Mouse (Mus musculus) monocyte, adult 2 months (primary cell): ENCODE measurements around the gene Gm49388.
"Not testable (repeated sequence)": the region's sequence is repeated elsewhere in the genome, so short reads cannot be mapped to it uniquely, and the experiment has no call there.

Source experiments
- DNase-seq, 2 experiments: peaks; one replicate each; pipeline ENCODE4 v3.0.0; 2022; ENCODE audit warnings: low spot score in 2 of 2, low read depth in 1 of 2

The Gm49388 gene

DNA sequence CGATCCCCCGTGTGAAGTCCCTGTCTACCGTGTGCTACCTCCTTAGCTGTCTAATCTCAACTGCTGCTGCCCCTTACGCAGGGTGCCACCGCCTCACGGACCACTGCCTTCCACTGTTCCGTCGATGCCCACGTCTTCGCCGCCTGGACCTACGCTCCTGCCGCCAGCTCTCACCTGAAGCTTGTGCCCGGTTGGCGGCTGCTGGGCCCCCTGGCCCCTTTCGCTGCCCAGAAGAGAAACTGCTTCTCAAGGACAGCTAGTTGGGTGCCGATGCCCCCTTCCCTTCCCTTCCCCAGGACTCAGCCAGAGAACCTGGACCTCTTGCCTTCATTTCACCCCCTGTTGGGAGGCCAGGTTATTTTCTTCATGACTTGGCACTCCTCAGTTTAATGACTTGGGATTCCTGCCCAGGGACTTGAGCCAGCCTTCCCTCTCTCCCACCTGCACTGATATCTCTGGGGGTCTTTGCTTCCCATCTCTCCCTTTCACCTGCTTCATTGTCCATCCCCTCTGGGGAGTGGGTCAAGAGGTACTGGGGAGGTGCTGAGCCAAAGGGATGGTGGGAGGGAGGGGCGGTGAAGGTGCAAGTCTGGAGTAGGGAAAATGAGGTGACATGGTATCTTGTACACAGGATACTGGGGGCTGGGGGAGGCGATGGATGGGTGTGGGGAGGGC lies 17.6 kb upstream of the Gm49388 start:
- DNase-seq = no peak

DNA sequence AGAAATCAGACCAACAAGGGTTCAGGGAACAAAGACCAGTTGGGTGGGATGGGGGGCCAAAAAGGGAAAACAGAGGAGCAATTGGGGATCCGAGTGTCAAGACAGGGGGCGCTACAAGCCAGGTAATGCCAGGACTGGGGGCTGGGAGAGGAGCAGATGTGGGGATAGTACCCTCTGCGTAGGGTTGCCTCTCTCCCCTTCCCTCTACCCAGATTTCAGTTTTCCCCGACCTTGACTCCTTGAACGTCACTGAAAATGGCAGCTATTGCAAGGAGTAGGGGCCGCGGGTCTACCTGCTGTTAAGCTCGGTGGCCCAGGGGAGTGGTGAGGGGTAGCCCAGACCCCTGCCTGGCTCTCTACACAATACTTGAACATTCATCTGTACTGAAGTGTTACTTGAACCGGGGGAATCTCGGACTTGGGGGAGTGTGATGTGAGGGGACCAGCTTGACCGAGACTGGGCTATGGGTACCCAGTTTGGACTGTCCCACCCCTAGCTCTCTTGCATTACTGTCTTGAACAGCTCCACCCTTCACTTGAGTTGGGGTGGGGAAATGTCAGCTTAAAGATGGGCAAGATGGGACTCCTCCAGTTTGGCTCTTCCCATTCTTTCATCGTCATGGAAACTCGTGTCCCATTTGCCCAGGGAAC lies 16.9 kb upstream of the Gm49388 start:
- no peak for DNase-seq

DNA sequence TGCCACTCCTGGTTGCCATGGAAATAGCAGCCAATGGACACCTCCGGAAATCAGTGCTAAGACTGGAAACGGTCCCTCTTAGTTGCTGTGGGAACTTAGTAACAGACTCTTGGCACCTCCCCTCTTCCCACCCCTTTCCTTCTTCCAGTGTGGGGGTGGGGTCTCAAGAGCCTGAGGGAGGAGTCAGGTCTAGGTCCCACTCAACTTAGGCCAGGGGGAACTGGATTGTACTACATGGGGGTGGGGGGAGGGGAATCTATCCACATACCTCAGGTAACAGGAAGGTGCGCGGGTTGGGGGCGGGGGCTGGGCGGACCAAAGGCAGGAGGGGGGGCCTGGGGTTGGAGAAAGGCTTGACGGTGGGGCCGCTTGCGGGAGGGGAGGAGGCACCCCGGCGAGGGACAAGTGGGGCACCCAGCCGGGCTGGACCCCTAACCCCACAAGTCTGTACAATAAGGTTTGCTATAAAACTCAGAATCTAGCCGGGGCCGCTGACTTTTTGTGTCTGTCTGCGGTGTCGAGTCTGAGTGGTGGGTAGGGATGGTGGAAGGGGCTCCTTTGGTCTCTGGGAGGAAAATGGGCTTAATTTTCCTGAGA lies 16.3 kb upstream of the Gm49388 start:
- peak; percentile 77 to 79 for DNase-seq

DNA sequence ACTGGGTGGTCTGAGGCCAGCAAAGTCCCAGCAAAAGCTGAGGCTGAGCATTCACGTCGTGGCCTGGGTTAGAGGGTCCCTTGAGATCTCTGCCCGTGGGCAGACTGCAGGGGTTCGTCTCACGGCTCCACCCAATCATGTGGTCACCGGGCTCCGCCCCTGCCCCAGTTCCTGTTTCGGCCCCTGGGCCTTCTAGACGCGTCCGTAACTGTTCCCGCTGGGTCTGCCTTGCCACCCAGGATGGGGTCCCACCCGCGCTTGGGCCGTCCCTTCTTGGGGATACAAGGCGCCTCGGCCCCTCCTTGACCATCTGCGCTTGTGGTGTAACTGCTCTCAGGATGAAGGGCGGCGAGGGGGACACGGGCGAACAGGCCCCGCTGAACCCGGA lies 15.8 kb upstream of the Gm49388 start, which contains the start of gene Orai3:
Gene Orai3, plus strand, starts transcription at position 165 of the 388 bp plus-strand sequence.
- DNase-seq = peak; percentile 70 to 85

DNA sequence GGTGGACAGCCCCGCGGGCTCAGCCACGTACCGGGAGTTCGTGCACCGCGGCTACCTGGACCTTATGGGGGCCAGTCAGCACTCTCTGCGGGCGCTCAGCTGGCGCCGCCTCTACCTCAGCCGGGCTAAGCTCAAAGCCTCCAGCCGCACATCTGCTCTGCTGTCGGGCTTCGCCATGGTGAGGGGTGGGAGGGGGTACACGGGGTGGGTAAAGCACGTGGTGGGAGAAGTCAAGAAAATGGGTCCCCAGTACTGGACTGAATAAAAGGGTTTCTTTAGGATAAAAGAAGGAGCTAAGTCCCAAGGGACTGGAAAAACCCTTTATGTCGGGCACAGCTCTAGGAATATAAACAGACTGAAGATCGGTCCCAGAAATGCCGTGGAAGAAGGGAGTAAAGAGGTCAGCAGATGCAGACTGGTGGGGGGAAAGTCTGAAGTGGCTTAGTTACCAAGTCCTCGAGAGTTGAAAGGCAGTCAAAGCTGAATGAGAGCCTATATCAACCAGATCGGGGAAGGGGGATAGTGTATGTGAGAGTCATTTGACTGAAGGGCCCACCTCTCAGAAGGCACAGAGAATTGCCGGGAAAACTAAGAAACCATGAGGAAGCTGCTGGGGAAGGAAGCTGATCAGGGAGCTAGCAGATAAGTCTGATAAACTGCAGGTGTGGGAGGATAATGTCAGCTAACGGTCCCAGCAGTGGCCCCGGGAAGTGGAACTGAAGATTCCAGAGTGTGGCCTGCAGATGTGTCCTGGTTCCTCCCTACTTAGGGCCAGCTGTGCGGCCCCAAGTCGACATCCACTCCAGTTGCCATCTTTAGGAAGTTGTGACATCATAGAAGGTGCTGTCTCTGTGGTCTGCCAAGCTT lies 15.1 kb upstream of the Gm49388 start:
- no peak for DNase-seq

DNA sequence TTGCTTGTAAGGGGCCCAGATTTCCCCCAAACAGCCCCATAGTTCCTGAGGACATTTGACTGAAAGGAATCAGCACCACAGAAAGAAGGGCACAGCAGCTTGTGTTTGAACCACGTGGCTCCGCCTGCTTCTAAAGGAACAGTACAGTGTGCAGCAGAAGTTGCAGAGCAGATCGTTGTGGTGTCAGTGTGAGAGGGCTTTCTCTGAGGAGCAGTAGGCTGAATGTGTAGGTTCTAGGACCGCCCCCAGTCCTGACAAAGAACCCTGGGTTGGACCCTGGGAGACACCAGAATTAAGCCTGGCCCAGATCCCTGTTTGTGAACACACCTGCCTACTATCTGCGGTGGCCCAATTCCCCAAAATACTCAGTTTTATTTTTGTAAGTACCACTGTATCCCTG lies 14.1 kb upstream of the Gm49388 start:
- DNase-seq = no peak

DNA sequence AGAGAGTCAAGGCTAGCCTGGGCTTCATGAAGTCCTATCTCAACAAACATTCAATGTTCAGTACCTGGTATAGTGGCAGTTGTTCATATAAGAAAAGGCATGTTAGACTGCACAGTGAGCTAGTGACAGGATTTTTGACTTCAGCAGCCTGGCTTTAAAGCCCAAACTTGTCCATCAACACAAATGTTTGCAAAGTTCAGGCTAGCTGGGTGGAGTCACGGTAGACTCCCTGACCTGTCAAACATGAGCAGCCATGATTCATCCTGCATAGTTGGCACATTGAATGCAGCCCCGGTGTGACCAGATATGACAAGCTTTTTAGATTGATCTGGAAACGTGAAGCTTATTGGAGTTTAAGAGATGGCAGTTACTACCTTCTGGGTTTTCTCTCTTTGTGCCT lies 13.3 kb upstream of the Gm49388 start:
- no peak for DNase-seq

DNA sequence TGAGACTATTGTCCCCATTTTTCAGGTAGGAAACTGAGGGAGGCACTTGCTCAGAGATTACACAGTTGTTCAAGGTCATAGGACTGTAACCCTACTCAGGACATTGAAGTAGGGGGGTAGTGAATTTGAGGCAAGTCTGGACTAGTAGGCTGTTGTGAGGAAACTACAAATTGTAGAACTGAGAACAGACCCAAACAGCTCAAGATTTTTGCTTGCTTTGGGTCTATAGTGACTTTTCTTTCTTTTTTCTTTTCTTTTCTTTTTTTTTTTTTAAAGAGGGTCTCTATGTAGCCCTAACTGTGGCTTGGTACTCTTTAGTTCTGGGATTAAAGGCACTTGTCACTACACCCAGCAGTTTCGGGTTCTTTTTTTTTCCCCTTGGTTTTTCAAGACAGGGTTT lies 12.9 kb upstream of the Gm49388 start:
- DNase-seq = no peak

DNA sequence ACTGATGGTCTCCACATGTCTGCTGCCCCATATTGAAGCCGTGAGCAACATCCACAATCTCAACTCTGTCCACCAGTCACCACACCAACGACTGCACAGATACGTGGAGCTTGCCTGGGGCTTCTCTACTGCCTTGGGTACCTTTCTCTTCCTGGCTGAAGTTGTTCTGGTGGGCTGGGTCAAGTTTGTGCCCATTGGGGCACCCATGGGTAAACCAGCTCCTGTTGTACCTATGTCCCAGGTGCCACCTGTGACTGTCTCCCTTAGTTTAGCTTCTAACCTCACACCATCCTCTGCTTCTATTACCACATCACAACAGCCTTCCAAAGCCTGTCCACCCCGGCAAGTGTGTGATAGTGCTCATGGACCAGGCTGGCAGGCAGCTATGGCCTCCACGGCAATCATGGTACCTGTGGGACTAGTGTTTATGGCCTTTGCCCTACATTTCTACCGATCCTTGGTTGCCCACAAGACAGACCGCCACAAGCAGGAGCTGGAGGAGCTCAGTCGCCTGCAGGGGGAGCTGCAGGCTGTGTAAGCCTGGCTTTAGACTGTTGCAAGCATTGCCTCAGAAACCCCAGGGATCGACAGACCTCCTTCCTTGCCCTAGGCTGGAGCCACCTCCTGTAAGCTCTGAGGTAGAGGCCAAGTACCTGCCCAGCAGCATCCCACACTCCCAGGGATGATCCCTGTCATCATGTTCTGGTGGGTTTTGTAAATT lies 11.6 kb upstream of the Gm49388 start:
- peak in 1 of 2 experiments; percentile 56 for DNase-seq

DNA sequence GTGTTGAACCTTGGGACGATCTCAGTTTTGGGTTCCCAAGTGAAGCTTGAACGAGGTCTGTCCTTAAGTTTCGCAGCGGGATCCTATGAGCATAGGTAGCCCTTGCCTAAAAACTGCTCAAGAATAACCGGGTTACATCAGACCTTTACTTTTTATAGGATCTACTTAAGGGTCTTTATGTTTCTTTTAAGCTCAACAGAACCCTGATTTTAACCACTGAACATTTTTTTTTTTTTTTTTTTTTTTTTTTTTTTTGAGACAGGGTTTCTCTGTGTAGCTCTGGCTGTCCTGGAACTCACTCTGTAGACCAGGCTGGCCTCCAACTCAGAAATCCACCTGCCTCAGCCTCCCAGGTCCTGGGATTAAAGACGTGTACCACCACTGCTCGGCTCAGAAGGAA lies 9.6 kb upstream of the Gm49388 start:
- not testable (repeated sequence) for DNase-seq

DNA sequence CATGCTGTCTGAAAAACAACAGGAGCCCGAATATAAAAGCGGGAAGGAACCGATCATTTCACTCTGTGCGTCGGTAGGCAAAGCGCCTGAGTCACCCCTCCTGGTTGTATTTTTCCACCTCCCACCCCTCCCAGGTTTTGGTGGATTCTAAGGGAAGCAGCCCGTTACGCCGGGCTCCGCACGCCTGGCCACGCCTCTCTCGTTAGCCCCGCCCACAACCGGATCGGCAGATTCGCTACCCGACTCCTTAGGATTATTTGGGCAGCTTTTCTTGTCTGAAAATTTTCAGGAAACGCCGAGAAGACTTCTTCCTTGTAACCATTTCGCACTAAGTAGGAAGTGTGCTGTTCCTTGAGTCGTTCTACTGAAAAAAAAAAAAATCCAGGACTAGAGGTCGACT lies 9.0 kb upstream of the Gm49388 start, which contains the start of gene Setd1a:
Gene Setd1a, plus strand, starts transcription at position 245 of the 400 bp plus-strand sequence.
- DNase-seq = peak in 1 of 2 experiments; percentile 65

DNA sequence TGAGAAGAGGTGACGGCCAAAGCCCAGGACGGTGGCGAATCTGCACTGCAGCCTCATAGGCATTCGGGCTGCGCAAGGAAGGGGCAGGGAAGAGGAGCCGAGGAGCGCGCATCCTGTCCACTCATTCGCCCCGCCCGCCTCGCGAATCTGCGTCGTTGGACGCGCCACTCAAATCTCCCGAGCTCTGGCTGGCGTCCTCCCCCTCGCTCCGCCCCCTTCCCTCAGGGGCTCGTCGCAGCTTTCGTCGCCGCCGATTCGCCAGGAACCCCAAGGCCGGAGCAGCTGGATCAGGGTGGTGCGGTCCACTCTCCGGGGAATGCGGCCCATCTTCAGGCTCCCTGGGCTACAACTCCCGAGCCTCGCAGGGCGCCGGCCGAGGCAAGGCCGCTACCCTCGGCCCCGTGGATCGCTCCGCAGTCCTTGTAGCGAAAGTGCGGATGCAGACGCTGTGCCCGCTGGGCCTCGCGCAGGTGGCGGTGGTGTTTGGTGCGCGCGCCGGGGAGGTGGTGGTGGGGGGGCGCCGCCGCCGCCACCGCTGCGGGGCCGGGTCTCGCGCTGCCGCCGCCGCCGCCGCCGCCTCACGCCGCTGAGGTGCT lies 8.4 kb upstream of the Gm49388 start:
- peak; percentile 86 to 92 for DNase-seq

DNA sequence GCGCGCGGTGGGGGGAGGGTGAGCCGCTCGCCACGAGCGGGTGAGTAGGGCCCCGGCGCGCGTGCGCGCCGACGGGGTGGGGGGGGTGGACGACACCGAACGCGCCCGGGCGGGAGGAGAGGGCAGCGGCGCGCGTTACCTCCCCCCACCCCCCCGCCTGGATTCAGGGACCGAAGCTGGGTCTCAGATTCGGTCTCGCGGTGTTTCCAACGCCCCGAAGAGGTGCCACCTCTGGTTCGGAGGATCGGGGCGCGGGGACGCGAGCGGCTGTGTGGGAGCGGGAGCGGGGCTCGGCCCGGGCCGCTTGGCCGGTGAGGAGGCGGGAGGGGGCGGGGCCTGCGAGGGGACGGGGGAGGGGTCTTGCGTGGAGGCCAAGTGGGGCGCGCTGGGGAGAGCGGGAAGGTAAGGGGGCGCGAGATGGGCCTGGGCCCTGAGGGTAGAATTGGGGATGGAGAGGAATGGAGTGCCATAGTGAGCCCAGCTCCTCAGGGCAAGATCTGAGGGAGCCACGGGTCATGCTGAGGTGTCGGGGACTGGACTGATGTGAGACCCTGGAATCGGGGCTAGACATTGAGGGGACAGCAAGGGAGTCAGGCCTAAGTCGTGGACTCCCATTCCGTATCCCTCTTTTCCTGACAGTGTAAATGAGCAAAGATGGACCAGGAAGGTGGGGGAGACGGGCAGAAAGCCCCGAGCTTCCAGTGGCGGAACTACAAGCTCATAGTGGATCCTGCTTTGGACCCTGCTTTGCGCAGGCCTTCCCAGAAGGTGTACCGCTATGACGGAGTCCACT lies 7.7 kb upstream of the Gm49388 start:
- DNase-seq = no peak

DNA sequence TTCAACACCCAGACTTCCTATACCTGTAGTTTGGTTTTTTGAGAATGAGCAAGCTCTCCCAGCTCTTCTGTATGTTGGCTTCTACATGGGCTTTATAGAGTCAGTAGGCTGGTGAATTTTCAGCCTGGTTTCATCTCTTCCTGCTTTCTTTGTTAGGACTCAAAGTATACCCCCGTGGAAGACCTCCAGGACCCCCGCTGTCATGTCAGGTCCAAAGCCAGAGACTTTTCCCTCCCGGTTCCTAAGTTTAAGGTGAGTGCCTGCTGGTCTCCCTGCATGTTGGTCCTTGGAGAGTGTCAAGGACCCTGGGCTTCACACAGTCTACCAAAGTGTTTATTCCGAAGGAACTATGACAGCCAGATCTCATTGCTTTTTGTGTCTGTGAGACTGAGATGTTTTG lies 7.1 kb upstream of the Gm49388 start:
- DNase-seq = no peak

DNA sequence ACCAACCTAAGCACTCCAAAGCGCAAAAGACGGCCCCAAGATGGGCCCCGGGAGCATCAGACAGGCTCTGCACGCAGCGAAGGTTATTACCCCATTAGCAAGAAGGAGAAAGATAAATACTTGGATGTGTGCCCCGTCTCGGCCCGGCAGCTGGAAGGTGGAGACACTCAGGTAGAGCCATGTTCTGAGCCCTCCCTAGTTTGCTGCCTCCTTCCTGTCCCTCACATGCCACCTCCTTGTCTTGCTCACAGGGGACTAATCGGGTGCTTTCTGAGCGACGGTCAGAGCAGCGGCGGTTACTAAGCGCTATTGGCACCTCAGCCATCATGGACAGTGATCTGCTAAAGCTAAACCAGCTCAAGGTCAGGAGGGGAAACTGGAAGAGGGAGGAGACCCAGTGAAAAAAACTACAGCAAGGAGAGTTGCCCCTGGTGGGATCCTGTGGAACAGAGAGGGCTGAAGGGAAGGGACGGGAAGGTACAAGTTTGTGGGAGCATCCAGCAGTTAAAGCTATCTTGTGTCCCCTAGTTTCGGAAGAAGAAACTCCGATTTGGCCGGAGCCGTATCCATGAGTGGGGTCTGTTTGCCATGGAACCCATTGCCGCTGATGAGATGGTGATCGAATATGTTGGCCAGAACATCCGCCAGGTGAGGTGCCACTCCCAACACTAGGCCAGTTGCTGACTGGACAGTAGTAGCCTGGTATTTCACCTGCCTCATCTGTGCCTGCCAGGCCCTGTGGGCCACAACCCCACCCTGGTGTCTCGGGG lies 11.9 kb downstream of the Gm49388 start:
- no peak for DNase-seq

DNA sequence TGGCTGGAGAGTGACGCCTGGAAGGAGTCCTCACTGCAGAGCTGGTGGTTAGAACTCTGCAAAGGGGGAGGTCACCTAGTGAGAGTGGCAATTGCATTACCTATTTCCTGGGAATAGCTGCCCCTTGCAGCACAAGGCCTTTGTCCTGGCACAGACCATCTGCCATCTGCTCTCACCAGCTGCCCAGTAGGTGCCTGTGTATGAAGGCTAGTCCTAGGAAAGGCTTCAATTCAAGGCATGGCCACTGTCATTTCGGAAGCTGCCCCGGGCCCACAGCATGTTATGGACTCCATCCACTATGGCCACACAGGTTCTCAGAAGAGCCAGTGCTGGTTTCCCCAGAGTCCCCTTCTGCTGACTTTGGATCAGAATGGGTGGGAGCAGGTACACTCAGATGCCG lies 13.2 kb downstream of the Gm49388 start:
- DNase-seq = no peak

DNA sequence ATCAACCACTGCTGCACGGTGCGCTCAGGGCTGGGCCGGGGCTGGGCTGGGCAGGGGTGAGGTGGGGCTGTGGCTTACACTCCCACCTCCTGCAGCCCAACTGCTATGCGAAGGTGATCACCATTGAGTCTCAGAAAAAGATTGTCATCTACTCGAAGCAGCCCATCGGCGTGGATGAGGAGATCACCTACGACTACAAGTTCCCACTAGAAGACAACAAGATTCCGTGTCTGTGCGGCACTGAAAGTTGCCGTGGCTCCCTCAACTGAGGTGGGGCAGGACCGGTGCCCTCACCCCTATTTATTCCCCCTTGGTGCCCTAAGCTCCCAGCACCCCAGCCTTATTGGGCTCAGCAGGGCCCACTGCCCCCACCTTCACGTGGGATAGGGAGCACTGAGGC lies 13.8 kb downstream of the Gm49388 start:
- DNase-seq = no peak

DNA sequence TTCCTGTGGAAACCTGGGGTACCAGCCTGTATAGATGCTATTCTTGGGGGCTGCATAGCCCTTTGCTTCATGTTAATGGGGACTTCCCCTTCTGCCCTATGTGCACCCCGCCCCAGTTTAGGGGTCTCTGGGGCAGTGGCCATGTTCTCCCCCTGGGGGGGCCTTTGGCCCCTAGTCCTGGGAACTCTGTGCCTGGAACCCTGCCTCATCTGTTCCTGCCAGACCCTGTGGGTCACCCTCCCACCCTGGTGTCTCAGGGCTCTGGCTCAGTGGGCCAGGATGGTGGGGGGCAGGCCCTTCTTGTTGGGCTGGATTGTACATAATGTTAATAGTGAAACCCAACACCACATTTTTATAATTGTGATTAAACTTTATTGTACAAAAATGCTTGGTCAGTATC lies 14.3 kb downstream of the Gm49388 start:
- DNase-seq = no peak

DNA sequence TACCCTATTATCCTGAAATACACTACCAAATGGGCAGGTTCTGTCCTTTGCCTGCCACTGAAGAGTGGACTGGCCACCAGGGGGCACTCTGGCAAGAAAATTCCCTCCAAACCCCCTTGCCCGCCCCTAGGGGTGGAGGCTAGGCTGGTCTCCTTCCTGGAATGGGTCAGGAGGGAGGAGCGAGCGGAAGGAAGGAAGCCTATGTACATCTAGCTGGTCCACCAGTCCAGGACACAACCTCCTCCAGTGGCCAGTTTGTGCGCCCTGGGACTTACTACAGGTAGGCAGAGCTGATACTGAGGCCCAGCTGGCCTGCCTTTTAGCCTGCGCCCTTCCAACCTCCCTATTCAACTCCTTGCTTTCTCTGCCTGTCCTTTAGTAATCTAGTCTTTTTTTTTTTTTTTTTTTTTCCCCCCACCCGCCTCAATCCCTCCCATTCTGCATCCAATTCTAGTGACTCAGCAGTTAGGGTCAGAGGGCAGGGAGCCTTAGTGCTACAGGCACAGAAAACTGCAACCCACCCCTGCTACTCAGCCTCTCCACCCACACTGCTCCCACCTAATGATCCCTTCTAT lies 15.1 kb downstream of the Gm49388 start, which contains the start of gene Hsd3b7:
Gene Hsd3b7, plus strand, starts transcription at position 170 of the 575 bp plus-strand sequence.
- DNase-seq = peak; percentile 59 to 83
